Mouse (Mus musculus) megakaryocyte, embryonic 14.5 days (primary cell): ENCODE measurements around the gene Tacc2.

Source experiments
- FLI1 ChIP-seq: IDR thresholded peaks from 2 replicates; pipeline ENCODE4 v1.6.1; 2012; ENCODE audit warnings: low read length, inconsistent platforms, mixed read lengths
- GATA1 ChIP-seq: IDR thresholded peaks from 3 replicates; pipeline ENCODE4 v1.6.1; 2012; ENCODE audit warnings: mixed read lengths, low read length, inconsistent platforms, borderline replicate concordance

GRCm38 (mm10) chr7:130716989-130717388 is 139.8 kb downstream of the Tacc2 start:
- no peak for TF ChIP-seq FLI1
- TF ChIP-seq GATA1: no peak
